Mouse (Mus musculus) forebrain, embryonic 12.5 days (tissue): ENCODE results near the gene Sufu. TPM values are rescaled to one million over a fixed set of nuclear protein-coding genes. Genes with fewer than 3 reads are reported as not detected.

Experiments used
- ATAC-seq: fragments of 200-750 bp; cut with Nextera tagmentation; 2 replicates; pipeline ENCODE4 v1.8.0; 2017; ENCODE audit warnings: moderate TSS enrichment; ENCODE audit not compliant: low FRiP score
- H3K27ac ChIP-seq: fragments of 300-500 bp; sonication (generic); 2 replicates; pipeline ENCODE4 v1.5.1; 2016; ENCODE audit warnings: mild to moderate bottlenecking
- H3K27me3 ChIP-seq: fragments of 300-500 bp; sonication (generic); 2 replicates; pipeline ENCODE4 v1.6.1; 2016; ENCODE audit warnings: mild to moderate bottlenecking
- H3K36me3 ChIP-seq: fragments of 300-500 bp; sonication (generic); replicated peaks from 2 replicates; pipeline ENCODE4 v1.6.1; 2016; ENCODE audit warnings: mild to moderate bottlenecking
- H3K4me1 ChIP-seq: fragments of 300-500 bp; sonication (generic); 2 replicates; pipeline ENCODE4 v1.6.1; 2016
- H3K4me2 ChIP-seq: fragments of 300-500 bp; sonication (generic); 2 replicates; pipeline ENCODE4 v1.6.1; 2016; ENCODE audit warnings: mild to moderate bottlenecking, moderate library complexity
- H3K4me3 ChIP-seq: fragments of 300-500 bp; sonication (generic); replicated peaks from 2 replicates; pipeline ENCODE4 v1.5.1; 2016; ENCODE audit warnings: mild to moderate bottlenecking
- H3K9ac ChIP-seq: fragments of 300-500 bp; sonication (generic); 2 replicates; pipeline ENCODE4 v1.6.1; 2016; ENCODE audit warnings: mild to moderate bottlenecking
- H3K9me3 ChIP-seq: fragments of 300-500 bp; sonication (generic); 2 replicates; pipeline ENCODE4 v1.6.1; 2016
- WGBS: fragments of 180-500 bp; shearing (Covaris S2); methylation state at CpG from one replicate; pipeline ENCODE4 v1.1.7; 2016; 5-methylcytosine and 5-hydroxymethylcytosine counted together
- polyA plus RNA-seq: library from polyadenylated mRNA; unstranded; fragments of >200 nt; fragmentation: Nextera tagmentation; extraction: Ambion mirVana; gene quantifications from 2 replicates; pipeline ENCODE4 v1.2.1, GENCODE M21; 2016

Sufu gene
- polyA plus RNA-seq, 1 experiment from 2014 or later, result 38.7 TPM

DNA sequence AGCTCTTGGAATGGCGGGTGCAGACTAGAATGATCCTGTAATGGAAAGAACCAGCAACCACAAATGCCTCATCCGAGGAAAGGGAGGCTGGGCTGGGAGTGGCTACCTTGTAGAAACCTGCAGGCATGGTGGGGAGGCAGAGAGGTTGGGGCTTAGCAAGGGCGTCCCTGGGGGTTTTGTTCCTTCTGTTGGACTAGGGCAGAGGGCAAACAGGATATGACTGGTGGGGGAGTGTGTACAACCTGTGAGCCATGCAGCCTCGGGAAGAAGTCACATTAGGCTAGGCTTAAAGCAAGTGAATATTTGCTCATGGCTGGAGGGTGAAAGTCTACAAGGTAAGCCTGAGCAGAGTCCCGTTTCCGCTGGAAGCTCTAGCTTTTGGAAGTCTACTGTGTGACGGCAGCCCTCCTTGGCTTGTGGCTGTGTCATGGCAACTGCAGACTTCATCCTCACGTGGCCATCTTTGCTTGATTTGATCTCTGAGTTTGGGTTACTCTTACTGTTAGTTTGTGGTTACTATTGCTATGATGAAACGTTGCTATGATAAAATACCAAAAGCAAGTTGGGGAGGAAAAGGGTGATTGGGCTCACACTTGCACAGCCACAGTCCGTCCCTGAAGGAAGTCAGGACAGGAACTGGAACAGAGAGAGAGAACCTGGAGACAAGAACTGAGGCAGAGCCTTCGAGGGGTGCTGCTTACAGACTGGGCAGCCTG lies 33.2 kb upstream of the Sufu start:
- Histone ChIP-seq H3K27ac (no peak overlapping the region), H3K4me3 (no peak overlapping the region), H3K9me3 (no peaks in the 10 kb centered on the region), H3K36me3 (no peaks in the 10 kb centered on the region), H3K4me1 (no peaks in the 10 kb centered on the region), H3K27me3 (peaks cover under 1% of the 10 kb centered on the region), H3K4me2 (no peak overlapping the region), H3K9ac (no peak overlapping the region)
- ATAC-seq, result no peak
- WGBS, result 84% methylated on average over 11 of the region's 11 CpGs

DNA sequence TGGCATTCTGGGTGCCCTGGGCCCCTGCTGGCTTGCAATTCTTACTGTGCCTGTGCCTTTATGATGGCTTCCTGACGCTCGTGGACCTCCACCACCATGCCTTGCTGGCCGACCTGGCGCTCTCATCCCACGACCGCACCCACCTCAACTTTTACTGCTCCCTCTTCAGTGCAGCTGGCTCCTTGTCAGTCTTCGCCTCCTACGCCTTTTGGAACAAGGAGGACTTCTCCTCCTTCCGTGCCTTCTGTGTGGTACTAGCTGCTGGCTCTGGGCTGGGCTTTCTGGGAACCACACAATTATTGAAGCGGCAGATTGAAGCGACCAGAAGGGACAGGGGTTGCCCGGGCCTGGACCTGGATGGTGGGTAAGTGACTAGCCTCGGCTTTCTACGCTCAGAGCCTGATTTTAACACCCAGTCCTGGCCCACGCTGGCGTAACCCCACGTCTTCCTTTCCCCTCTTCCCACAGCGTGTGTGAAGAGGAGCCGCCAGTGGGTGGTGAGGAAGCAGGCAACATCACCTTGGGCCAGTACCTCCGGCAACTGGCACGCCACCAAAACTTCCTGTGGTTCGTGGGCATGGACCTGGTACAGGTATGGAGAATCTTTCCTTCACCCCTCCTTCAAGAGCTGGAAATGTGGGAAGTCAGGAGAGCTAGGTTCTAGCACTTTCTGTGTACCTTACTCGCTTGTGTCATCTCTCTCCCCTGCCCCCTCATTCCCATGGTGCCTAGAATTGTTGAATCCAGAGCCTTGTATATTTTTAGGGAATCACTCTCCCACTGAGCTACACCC lies 28.7 kb upstream of the Sufu start:
- H3K27me3 ChIP-seq, result no peaks in the 10 kb centered on the region
- H3K4me2 ChIP-seq, result no peak overlapping the region
- H3K9me3 ChIP-seq, result no peaks in the 10 kb centered on the region
- no peaks in the 10 kb centered on the region for H3K4me1 ChIP-seq
- no peak overlapping the region for H3K9ac ChIP-seq
- H3K4me3 ChIP-seq, result no peak overlapping the region
- no peak for ATAC-seq
- 88% methylated on average over 23 of the region's 23 CpGs for WGBS
- no peaks in the 10 kb centered on the region; the same call in 1 of the 2 replicates for H3K36me3 ChIP-seq
- no peak overlapping the region for H3K27ac ChIP-seq

DNA sequence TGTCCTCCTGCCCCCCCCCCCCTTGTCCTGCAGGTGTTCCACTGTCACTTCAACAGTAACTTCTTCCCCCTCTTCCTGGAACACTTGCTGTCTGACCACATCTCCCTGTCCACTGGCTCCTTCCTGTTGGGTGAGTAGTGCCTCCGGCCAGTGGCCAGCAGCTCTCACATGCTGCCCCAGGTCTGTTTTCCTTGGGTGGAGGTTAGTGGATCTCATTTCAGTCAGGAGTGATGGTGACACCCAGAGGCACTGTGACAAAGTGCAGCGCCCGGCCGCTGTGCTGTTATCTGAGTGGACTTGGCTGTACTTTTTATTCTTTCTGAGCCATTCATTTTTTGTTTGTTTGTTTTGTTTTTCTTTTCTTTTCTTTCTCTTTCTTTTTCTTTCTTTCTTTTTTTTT lies 27.5 kb upstream of the Sufu start:
- Histone ChIP-seq H3K9me3 (no peaks in the 10 kb centered on the region), H3K27me3 (no peaks in the 10 kb centered on the region), H3K9ac (no peak overlapping the region), H3K4me1 (no peaks in the 10 kb centered on the region), H3K4me2 (no peak overlapping the region), H3K27ac (no peak overlapping the region), H3K36me3 (no peaks in the 10 kb centered on the region; the same call in 1 of the 2 replicates), H3K4me3 (no peak overlapping the region)
- 28% methylated on average over 4 of the region's 4 CpGs for WGBS
- ATAC-seq, result no peak

DNA sequence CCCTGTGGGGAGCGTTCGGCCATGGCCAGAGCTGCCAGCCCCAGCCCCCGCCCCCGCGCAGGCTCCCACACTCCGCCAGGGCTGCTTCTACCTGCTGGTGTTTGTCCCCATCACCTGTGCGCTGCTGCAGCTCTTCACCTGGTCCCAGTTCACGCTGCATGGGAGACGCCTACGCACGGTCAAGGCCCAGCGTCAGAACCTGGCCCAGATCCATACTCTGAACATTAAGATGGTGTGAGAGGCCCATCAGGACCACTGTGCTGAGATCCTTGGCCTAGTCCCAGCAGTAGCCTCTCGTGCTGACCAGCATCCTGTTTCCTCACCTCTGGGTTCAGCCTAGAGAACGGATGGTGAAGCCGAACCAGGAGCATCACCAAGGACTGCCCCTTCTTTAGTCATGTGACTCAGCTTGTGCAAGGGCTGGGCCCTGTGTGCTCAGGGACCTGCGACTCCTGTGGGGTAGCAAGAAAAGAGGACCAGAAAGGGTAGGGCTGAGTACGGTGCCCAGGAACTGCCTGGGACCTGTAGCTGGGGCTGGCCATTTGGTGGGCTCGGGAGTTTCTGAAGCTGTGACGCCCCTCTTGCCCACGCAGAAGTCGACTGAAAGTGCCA lies 22.1 kb upstream of the Sufu start:
- 0 out of 2 replicates have a peak, but pooled peaks have one; percentile 33 for ATAC-seq
- Histone ChIP-seq H3K27me3 (no peaks in the 10 kb centered on the region), H3K9me3 (no peaks in the 10 kb centered on the region), H3K9ac (no peak overlapping the region), H3K27ac (no peak overlapping the region), H3K36me3 (peaks cover 35% of the 10 kb centered on the region), H3K4me2 (no peak overlapping the region), H3K4me3 (no peak overlapping the region), H3K4me1 (no peaks in the 10 kb centered on the region)
- WGBS, result 57% methylated on average over 21 of the region's 21 CpGs

GRCm38 (mm10) chr19:46375489-46375888 lies 21.2 kb upstream of the Sufu start:
- WGBS, result 61% methylated on average over 5 of the region's 5 CpGs

DNA sequence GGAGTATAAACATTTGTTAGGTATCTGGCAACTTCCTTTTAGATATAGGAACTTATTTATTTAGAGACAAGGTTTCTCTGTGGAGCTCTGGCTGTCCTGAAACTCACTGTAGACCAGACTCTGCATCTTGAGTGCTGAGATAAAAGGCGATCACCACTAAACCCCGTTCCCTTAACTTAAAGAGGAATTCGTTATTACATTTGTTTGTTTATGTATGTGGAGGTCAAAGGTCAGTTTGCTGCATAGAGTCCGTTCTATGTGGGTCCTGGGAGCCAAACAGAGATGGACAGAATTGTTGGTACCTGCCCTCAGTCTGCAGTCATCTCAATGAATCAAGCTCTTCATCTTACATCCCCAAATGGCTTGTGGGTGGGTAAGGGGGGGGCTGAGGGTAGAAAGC lies 20.8 kb upstream of the Sufu start:
- Histone ChIP-seq H3K27me3 (no peaks in the 10 kb centered on the region), H3K4me2 (no peak overlapping the region), H3K9ac (no peak overlapping the region), H3K27ac (no peak overlapping the region), H3K4me3 (no peak overlapping the region), H3K4me1 (no peaks in the 10 kb centered on the region), H3K36me3 (peaks cover 48% of the 10 kb centered on the region), H3K9me3 (no peaks in the 10 kb centered on the region)
- 75% methylated on average over 4 of the region's 4 CpGs for WGBS
- ATAC-seq, result no peak

More at GRCm38 (mm10) chr19:46375489-46375888, 21.2 kb upstream of the Sufu start:
- Histone ChIP-seq H3K27ac (no peak overlapping the region), H3K9me3 (no peaks in the 10 kb centered on the region), H3K9ac (no peak overlapping the region), H3K27me3 (no peaks in the 10 kb centered on the region), H3K4me3 (no peak overlapping the region), H3K4me2 (no peak overlapping the region), H3K4me1 (no peaks in the 10 kb centered on the region), H3K36me3 (peaks cover 44% of the 10 kb centered on the region)
- no peak for ATAC-seq

DNA sequence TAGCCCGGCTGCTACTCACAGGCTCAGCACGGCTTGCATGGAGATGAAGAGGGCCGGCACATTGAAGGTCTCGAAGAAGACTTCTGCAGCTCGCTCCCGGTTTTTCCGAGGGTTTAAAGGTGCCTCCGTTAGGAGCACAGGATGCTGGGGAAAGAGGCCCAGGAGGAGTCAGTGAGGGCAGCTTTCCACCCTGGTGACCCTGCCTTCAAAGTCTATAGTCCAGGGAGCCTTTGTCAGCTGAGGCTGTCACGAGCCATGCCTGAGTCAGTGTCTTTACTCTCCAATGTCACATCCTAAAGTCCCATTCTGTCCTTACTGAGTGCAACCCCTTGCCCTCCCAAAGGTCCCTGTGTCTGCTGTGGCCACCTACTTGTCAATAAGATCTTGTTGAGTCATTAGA lies 14.4 kb upstream of the Sufu start:
- 88% methylated on average over 9 of the region's 9 CpGs for WGBS
- Histone ChIP-seq H3K9me3 (no peaks in the 10 kb centered on the region), H3K27me3 (no peaks in the 10 kb centered on the region), H3K9ac (no peak overlapping the region), H3K4me2 (no peak overlapping the region), H3K36me3 (peaks cover 92% of the 10 kb centered on the region), H3K27ac (no peak overlapping the region), H3K4me3 (no peak overlapping the region), H3K4me1 (no peaks in the 10 kb centered on the region)
- no peak for ATAC-seq

DNA sequence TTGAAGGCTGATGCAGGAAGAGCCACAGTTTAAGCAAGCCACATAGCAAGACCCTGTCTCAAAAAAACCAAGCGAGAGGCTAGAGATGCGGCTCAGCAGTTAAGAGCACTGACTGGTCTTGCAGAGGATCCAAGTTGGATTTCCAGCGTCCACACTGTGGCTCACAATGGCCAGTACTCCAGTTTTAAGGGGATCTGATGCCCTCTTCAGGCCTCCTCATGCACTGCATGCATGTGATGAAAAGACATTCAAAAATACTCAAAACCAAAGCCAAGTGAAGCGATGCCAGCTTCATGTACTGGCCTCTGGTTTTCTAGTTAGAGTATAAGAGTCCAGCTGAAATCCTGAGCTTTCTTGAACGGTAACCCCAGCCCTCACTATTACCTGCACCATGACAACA lies 6.8 kb upstream of the Sufu start:
- Histone ChIP-seq H3K27ac (no peak overlapping the region), H3K9ac (no peak overlapping the region), H3K27me3 (no peaks in the 10 kb centered on the region), H3K4me2 (no peak overlapping the region), H3K4me3 (no peak overlapping the region), H3K36me3 (peaks cover 29% of the 10 kb centered on the region), H3K4me1 (peaks cover 15% of the 10 kb centered on the region), H3K9me3 (no peaks in the 10 kb centered on the region)
- ATAC-seq, result no peak
- 84% methylated on average over 5 of the region's 5 CpGs for whole genome bisulfite sequencing

- WGBS, result 47% methylated on average over 4 of the region's 4 CpGs
Measured at GRCm38 (mm10) chr19:46392018-46392417, 4.7 kb upstream of the Sufu start.

DNA sequence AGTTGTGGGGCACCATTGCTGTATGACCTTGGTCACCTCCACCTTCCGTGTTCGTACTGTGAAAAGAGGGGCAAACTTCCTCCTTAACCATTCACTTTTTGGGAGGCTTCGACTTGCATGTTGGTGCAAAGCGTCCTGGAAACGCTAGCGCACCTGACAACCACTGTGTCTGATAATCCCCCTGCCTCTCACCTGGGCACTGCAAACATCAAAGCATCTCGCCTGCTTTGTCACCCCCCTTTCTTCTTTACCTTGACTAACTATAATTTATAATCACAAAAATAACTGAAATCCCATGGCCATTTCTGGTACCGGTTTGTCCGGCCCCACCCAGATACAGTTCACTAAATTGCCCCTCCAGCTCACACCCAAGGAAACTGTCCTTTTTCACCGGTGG lies 2.0 kb upstream of the Sufu start:
- 11% methylated on average over 10 of the region's 10 CpGs for WGBS
- Histone ChIP-seq H3K27ac (no peak overlapping the region), H3K4me1 (peaks cover 44% of the 10 kb centered on the region), H3K27me3 (no peaks in the 10 kb centered on the region), H3K4me3 (peak overlapping the region; percentile 78), H3K4me2 (peak overlapping the region; percentile 88), H3K36me3 (0 out of 2 replicates have a peak, but pooled peaks cover 6% of the 10 kb centered on the region), H3K9me3 (no peaks in the 10 kb centered on the region), H3K9ac (peak overlapping the region; percentile 55)
- ATAC-seq, result no peak

More at GRCm38 (mm10) chr19:46392018-46392417, 4.7 kb upstream of the Sufu start:
- peaks cover 12% of the 10 kb centered on the region for H3K36me3 ChIP-seq
- no peaks in the 10 kb centered on the region for H3K9me3 ChIP-seq
- H3K27me3 ChIP-seq, result no peaks in the 10 kb centered on the region
- H3K4me3 ChIP-seq, result no peak overlapping the region
- peaks cover 21% of the 10 kb centered on the region for H3K4me1 ChIP-seq
- H3K9ac ChIP-seq, result no peak overlapping the region
- H3K4me2 ChIP-seq, result no peak overlapping the region
- ATAC-seq, result no peak
- no peak overlapping the region for H3K27ac ChIP-seq

- Histone ChIP-seq H3K9me3 (no peaks in the 10 kb centered on the region), H3K36me3 (0 out of 2 replicates have a peak, but pooled peaks cover 3% of the 10 kb centered on the region), H3K27ac (peak within 1 kb of the TSS; percentile 80), H3K9ac (peak within 1 kb of the TSS; percentile 81), H3K4me2 (peak within 1 kb of the TSS; percentile 88), H3K4me3 (peak within 1 kb of the TSS; percentile 78), H3K27me3 (no peaks in the 10 kb centered on the region), H3K4me1 (peaks cover 48% of the 10 kb centered on the region)
- peak; percentile 96 for ATAC-seq
- WGBS, result under 1% methylated on average over 51 of the region's 51 CpGs
Measured at GRCm38 (mm10) chr19:46395109-46396009, 1.3 kb upstream of the Sufu start, which contains the start of gene Actr1a. Gene Actr1a, minus strand, starts transcription at chr19:46395748.
